Mouse (Mus musculus) erythroblast, embryonic 14.5 days (primary cell): Measurements from ENCODE around the gene Itm2b.

Experiments
- GATA1 ChIP-seq: IDR thresholded peaks from 2 replicates; pipeline ENCODE4 v1.6.1; 2012; ENCODE audit warnings: low read length, inconsistent platforms, mixed read lengths
- TAL1 ChIP-seq: IDR thresholded peaks from 3 replicates; pipeline ENCODE4 v1.6.1; 2012; ENCODE audit warnings: low read length, inconsistent platforms, mixed read lengths

DNA sequence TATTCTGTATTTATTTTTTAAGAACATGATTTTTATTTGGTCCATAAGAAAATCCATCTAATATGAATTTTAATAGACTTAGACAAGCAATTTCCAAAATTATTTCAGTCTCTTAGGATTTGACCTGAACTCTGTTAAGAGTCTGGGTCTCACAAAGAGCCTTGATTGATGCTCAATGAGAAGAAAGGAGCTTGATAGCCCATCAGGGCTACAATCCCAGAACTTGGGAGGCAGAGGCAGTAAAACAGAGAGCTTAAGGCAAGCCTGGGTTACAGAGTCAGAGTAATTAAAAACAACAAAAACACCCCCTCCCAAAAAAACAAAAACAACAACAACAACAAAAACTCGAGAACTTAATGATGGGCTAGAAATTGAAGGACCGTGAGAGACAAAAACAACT is 61.1 kb downstream of the Itm2b start:
- no peak for TF ChIP-seq GATA1
- no peak for TF ChIP-seq TAL1
